Mouse (Mus musculus) embryonic facial prominence, embryonic 13.5 days (tissue): ENCODE results near the gene Sod2. TPM values are rescaled to one million over a fixed set of nuclear protein-coding genes. Genes with fewer than 3 reads are reported as not detected.
"Not testable (repeated sequence)": the region's sequence is repeated elsewhere in the genome, so short reads cannot be mapped to it uniquely, and the experiment has no call there.

Source experiments
- ATAC-seq: fragments of 200-750 bp; cut with Nextera tagmentation; 2 replicates; pipeline ENCODE4 v1.8.0; 2017; ENCODE audit warnings: low read depth; ENCODE audit not compliant: insufficient number of reproducible peaks, insufficient read depth, low FRiP score, low TSS enrichment
- H3K27ac ChIP-seq: fragments of 300-500 bp; sonication (generic); 2 replicates; pipeline ENCODE4 v1.5.1; 2015; ENCODE audit warnings: moderate library complexity, mild to moderate bottlenecking, inconsistent platforms
- H3K27me3 ChIP-seq: fragments of 300-500 bp; sonication (generic); 2 replicates; pipeline ENCODE4 v1.6.1; 2015; ENCODE audit warnings: mild to moderate bottlenecking, inconsistent platforms
- H3K36me3 ChIP-seq: fragments of 300-500 bp; sonication (generic); 2 replicates; pipeline ENCODE4 v1.6.1; 2015; ENCODE audit warnings: mild to moderate bottlenecking, inconsistent platforms
- H3K4me1 ChIP-seq: fragments of 300-500 bp; sonication (generic); 2 replicates; pipeline ENCODE4 v1.6.1; 2015; ENCODE audit warnings: inconsistent platforms
- H3K4me2 ChIP-seq: fragments of 300-500 bp; sonication (generic); 2 replicates; pipeline ENCODE4 v1.6.1; 2015; ENCODE audit warnings: moderate library complexity, mild to moderate bottlenecking, inconsistent platforms
- H3K4me3 ChIP-seq: fragments of 300-500 bp; sonication (generic); 2 replicates; pipeline ENCODE4 v1.5.1; 2015; ENCODE audit warnings: mild to moderate bottlenecking, inconsistent platforms
- H3K9ac ChIP-seq: fragments of 300-500 bp; sonication (generic); 2 replicates; pipeline ENCODE4 v1.6.1; 2015; ENCODE audit warnings: mild to moderate bottlenecking, inconsistent platforms
- H3K9me3 ChIP-seq: fragments of 300-500 bp; sonication (generic); 2 replicates; pipeline ENCODE4 v1.6.1; 2016; ENCODE audit warnings: inconsistent platforms
- WGBS: fragments of 180-500 bp; shearing (Covaris S2); methylation state at CpG from one replicate; pipeline ENCODE4 v1.1.7; 2015; ENCODE audit warnings: mixed read lengths; 5-methylcytosine and 5-hydroxymethylcytosine counted together
- polyA plus RNA-seq: library from polyadenylated mRNA; unstranded; fragments of >200 nt; fragmentation: Nextera tagmentation; extraction: Ambion mirVana; gene quantifications from 2 replicates; pipeline ENCODE4 v1.2.1, GENCODE M21; 2015

Sod2 gene
- polyA plus RNA-seq, 1 experiment from 2014 or later: 78.7 TPM

GRCm38 (mm10) chr17:12992470-12992991 lies 14.1 kb upstream of the Sod2 start:
- peaks cover 7% of the 10 kb centered on the region for H3K4me1 ChIP-seq
- no peaks in the 10 kb centered on the region for H3K9me3 ChIP-seq
- H3K4me3 ChIP-seq: peak overlapping the region; percentile 96
- WGBS: 1% methylated on average over 50 of the region's 51 CpGs
- H3K27me3 ChIP-seq: no peaks in the 10 kb centered on the region
- ATAC-seq: peak; percentile 85
- H3K9ac ChIP-seq: peak overlapping the region; percentile 100
- H3K27ac ChIP-seq: peak overlapping the region; percentile 100
- H3K4me2 ChIP-seq: peak overlapping the region; percentile 77
- peaks cover 10% of the 10 kb centered on the region for H3K36me3 ChIP-seq

GRCm38 (mm10) chr17:12994069-12994468 lies 12.6 kb upstream of the Sod2 start, which contains the start of gene Wtap:
Wtap (minus strand) TSS chr17:12994169.
- no peaks in the 10 kb centered on the region for H3K9me3 ChIP-seq
- H3K36me3 ChIP-seq: no peaks in the 10 kb centered on the region
- peak within 1 kb of the TSS; percentile 96 for H3K4me3 ChIP-seq
- no peak for ATAC-seq
- peak within 1 kb of the TSS; percentile 100 for H3K9ac ChIP-seq
- WGBS: 74% methylated on average over 1 of the region's 1 CpGs
- peak within 1 kb of the TSS; percentile 100 for H3K27ac ChIP-seq
- H3K4me1 ChIP-seq: peaks cover 7% of the 10 kb centered on the region
- H3K27me3 ChIP-seq: no peaks in the 10 kb centered on the region
- peak within 1 kb of the TSS; percentile 77 for H3K4me2 ChIP-seq

GRCm38 (mm10) chr17:12996345-12996744 lies 10.3 kb upstream of the Sod2 start:
- no peak overlapping the region for H3K27ac ChIP-seq
- no peaks in the 10 kb centered on the region for H3K9me3 ChIP-seq
- H3K4me1 ChIP-seq: no peaks in the 10 kb centered on the region
- H3K27me3 ChIP-seq: no peaks in the 10 kb centered on the region
- no peak for ATAC-seq
- no peak overlapping the region for H3K4me2 ChIP-seq
- 23% methylated on average over 3 of the region's 3 CpGs for WGBS
- no peak overlapping the region for H3K4me3 ChIP-seq
- H3K9ac ChIP-seq: no peak overlapping the region
- H3K36me3 ChIP-seq: no peaks in the 10 kb centered on the region

DNA sequence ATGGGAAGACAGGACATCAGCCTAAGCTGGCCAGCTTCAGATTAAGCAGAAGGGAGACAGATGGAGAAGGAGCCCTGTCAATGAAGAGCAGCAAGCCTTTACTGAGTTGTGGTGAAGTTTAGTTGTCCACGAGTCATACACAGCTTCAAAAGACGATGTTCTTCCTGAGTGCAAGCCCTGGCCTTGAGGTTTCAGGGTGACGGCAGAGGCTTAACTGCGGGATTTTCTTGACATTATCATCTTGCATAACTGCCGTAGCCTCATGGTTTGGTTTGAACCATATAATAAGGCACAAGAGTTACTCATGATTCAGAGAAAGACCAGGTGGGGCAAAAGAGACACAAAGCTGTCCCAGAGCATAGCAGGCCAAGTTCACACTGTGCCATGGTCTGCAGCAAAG lies 8.8 kb upstream of the Sod2 start:
- Histone ChIP-seq H3K4me3 (no peak overlapping the region), H3K4me1 (no peaks in the 10 kb centered on the region), H3K27ac (no peak overlapping the region), H3K27me3 (no peaks in the 10 kb centered on the region), H3K9ac (no peak overlapping the region), H3K4me2 (no peak overlapping the region), H3K9me3 (no peaks in the 10 kb centered on the region), H3K36me3 (no peaks in the 10 kb centered on the region)
- no peak for ATAC-seq
- 83% methylated on average over 5 of the region's 5 CpGs for WGBS

- ATAC-seq: no peak
- Histone ChIP-seq H3K27me3 (no peaks in the 10 kb centered on the region), H3K4me3 (no peak overlapping the region), H3K27ac (no peak overlapping the region), H3K36me3 (no peaks in the 10 kb centered on the region), H3K9ac (no peak overlapping the region), H3K4me2 (no peak overlapping the region), H3K9me3 (no peaks in the 10 kb centered on the region), H3K4me1 (no peaks in the 10 kb centered on the region)
- 69% methylated on average over 6 of the region's 6 CpGs for WGBS
These were observed 7.6 kb upstream of the Sod2 start for GRCm38 (mm10) chr17:12999069-12999468.

DNA sequence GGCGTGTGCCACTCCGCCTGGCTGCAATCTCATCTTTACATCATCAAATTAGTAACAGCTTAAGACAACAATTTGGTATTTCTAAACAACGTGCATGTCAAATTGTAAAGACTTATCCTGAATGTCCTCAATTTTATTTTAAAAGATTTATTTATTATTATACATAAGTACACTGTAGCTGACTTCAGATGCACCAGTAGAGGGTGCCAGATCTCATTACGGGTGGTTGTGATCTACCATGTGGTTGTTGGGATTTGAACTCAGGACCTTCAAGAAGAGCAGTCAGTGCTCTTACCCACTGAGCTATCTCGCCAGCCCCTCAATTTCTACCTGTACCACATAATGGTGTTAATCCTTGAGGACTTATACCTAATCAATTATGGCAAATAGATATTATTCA lies 4.4 kb upstream of the Sod2 start:
- 88% methylated on average over 5 of the region's 5 CpGs for WGBS
- not testable (repeated sequence) for ATAC-seq

DNA sequence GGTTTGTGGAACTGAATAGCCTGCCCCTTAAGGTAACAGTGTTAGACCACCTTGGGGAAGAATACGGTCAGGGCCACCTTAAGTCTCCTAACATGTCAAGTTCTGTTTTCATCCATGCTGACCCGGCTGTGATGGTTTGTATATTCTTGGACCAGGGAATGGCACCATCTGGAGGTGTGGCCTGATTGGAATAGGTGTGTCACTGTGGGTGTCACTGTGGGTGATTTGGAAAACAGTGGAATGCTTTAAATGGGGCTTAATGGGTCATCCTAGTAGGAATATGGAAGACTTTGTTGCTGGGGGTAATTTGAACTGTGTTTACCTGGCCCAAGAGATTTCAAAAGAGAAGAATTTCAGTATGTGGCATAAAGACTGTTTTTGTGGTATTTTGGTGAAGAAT lies 2.2 kb upstream of the Sod2 start:
- not testable (repeated sequence) for H3K4me3 ChIP-seq, H3K9me3 ChIP-seq, H3K9ac ChIP-seq, H3K36me3 ChIP-seq, ATAC-seq, H3K4me2 ChIP-seq, H3K27ac ChIP-seq, H3K4me1 ChIP-seq, H3K27me3 ChIP-seq
- 70% methylated on average over 2 of the region's 2 CpGs for WGBS

More for the DNA sequence above, 4.4 kb upstream of the Sod2 start:
- not testable (repeated sequence) for H3K9me3 ChIP-seq, H3K36me3 ChIP-seq, H3K9ac ChIP-seq, H3K27me3 ChIP-seq, H3K27ac ChIP-seq, H3K4me2 ChIP-seq, H3K4me3 ChIP-seq, H3K4me1 ChIP-seq

DNA sequence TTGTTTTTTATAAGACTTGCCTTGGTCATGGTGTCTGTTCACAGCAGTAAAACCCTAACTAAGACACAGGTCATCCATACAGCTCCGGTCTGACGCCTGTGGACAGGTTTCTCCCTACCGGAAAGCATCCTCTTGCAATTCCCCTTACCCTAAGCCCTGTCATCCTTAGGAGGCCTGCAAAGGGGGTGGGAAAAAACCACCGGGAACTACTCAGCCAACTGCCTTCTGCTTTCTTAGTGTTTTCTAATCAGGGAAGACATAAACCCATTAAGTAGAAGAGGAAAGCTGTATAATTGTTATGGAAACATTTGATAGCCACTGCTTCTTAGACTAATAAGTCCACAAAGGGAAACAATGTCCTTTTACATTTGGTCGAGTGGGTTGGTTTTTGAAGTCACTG lies 338 bp downstream of the Sod2 start:
- Histone ChIP-seq H3K4me1 (peaks cover 8% of the 10 kb centered on the region), H3K9me3 (no peaks in the 10 kb centered on the region), H3K27ac (peak overlapping the region; percentile 55; the same call in 1 of the 2 replicates), H3K36me3 (peaks cover 13% of the 10 kb centered on the region), H3K4me2 (peak overlapping the region; percentile 82), H3K9ac (peak overlapping the region; percentile 82; the same call in 1 of the 2 replicates), H3K27me3 (no peaks in the 10 kb centered on the region), H3K4me3 (peak overlapping the region; percentile 86)
- 49% methylated on average over 5 of the region's 5 CpGs for WGBS
- ATAC-seq: no peak

GRCm38 (mm10) chr17:13007730-13008425 lies 1.2 kb downstream of the Sod2 start:
- Histone ChIP-seq H3K27ac (peak overlapping the region; percentile 79), H3K9me3 (no peaks in the 10 kb centered on the region), H3K27me3 (no peaks in the 10 kb centered on the region), H3K9ac (peak overlapping the region; percentile 82), H3K4me1 (peaks cover 8% of the 10 kb centered on the region), H3K4me3 (peak overlapping the region; percentile 86), H3K36me3 (peaks cover 22% of the 10 kb centered on the region), H3K4me2 (peak overlapping the region; percentile 82)
- peak; percentile 96 for ATAC-seq
- WGBS: under 1% methylated on average over 76 of the region's 76 CpGs

DNA sequence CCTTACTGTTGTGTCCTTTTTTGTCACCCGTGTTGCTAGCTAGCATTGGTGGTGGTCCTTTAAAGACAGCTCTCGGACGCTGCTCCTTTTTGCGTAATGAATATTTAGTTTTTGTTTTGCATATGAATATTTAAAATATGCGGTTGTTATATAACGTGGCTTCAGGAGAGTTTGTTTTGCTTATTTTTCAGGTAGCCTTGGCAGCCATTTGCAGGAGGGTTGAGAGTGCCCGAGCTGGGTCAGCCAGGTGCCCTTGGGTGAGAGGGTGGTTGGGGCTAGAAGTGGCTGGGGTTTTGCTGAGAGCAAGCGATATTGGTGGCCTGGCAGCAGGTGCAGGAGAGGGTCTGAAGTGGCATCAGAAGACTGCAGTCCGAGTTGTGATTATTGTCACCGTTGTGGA lies 1.9 kb downstream of the Sod2 start:
- 4% methylated on average over 10 of the region's 10 CpGs for WGBS
- H3K27ac ChIP-seq: peak overlapping the region; percentile 79
- no peaks in the 10 kb centered on the region for H3K27me3 ChIP-seq

GRCm38 (mm10) chr17:13009887-13010286 lies 3.2 kb downstream of the Sod2 start:
- Histone ChIP-seq H3K9me3 (no peaks in the 10 kb centered on the region), H3K27ac (no peak overlapping the region), H3K27me3 (no peaks in the 10 kb centered on the region), H3K4me3 (no peak overlapping the region), H3K4me2 (no peak overlapping the region), H3K4me1 (peaks cover 8% of the 10 kb centered on the region), H3K36me3 (peaks cover 41% of the 10 kb centered on the region), H3K9ac (no peak overlapping the region)
- ATAC-seq: no peak
- WGBS: 20% methylated on average over 3 of the region's 3 CpGs

More for the DNA sequence above, 1.9 kb downstream of the Sod2 start:
- H3K9me3 ChIP-seq: no peaks in the 10 kb centered on the region
- H3K9ac ChIP-seq: peak overlapping the region; percentile 82
- H3K4me1 ChIP-seq: peaks cover 8% of the 10 kb centered on the region
- H3K4me2 ChIP-seq: peak overlapping the region; percentile 82
- H3K36me3 ChIP-seq: peaks cover 29% of the 10 kb centered on the region
- H3K4me3 ChIP-seq: peak overlapping the region; percentile 86
- ATAC-seq: no peak

DNA sequence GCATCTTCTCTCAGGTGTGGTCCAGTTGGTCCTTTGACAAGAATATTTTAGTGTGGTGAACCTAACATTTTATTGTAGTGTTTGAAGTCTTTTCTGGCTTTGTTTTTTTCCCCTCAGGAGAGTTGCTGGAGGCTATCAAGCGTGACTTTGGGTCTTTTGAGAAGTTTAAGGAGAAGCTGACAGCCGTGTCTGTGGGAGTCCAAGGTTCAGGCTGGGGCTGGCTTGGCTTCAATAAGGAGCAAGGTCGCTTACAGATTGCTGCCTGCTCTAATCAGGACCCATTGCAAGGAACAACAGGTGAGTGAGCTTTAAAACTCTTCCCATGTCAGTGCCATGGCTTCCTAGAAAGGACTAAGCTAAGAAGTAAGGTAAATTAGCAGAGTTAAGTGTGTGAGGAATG lies 6.7 kb downstream of the Sod2 start:
- H3K27me3 ChIP-seq: no peaks in the 10 kb centered on the region
- peaks cover 8% of the 10 kb centered on the region for H3K4me1 ChIP-seq
- no peak for ATAC-seq
- H3K4me3 ChIP-seq: no peak overlapping the region
- H3K9ac ChIP-seq: no peak overlapping the region
- H3K4me2 ChIP-seq: no peak overlapping the region
- H3K36me3 ChIP-seq: peaks cover 56% of the 10 kb centered on the region
- no peaks in the 10 kb centered on the region for H3K9me3 ChIP-seq
- 73% methylated on average over 3 of the region's 3 CpGs for WGBS
- no peak overlapping the region for H3K27ac ChIP-seq
